Mouse (Mus musculus) frontal cortex, postnatal 25 days (tissue): ENCODE data around the gene Pitpnm2.
A peak's percentile ranks its signal among the peaks of the same experiment; 100 is the strongest.
"Not testable (repeated sequence)": the region's sequence is repeated elsewhere in the genome, so short reads cannot be mapped to it uniquely, and the experiment has no call there.

Experiments used
- DNase-seq, 2 experiments: peaks; one replicate each; pipeline ENCODE4 v3.0.0; 2022; ENCODE audit warnings: low spot score in 2 of 2

Pitpnm2 gene

DNA sequence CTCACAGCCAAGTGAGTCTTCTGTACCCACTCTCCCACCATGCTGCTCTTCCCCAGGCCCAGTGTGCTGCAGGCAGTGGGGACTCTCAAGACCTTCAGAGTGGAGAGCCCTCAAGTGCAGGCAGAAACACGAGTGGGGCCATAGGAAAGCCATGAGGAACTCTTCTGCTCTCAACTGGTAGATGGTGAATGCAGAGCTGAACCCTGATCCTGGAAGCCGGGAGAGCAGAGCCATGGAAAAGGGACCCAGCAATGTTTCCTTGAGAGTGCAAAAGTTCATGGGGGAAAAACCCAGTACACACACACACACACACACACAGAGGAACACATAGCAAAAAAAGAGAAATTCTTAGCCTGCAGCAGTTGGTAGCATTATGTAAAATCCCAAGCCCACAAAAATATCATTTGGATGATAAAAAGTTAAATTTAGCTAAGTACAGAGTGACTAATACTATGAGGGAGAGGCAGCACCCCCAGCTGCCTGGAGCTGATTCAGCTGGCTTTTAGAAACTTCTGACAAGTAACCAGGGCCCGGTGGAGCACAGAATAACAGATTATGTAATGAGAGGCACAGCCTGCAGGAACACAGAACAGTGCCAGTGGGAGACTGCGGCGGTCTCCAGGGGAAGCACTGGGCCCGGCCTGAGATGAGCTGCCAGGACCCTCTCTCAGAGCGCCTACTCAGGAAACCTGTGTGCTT lies 28.4 kb downstream of the Pitpnm2 start:
- peak; percentile 63 to 68 for DNase-seq

DNA sequence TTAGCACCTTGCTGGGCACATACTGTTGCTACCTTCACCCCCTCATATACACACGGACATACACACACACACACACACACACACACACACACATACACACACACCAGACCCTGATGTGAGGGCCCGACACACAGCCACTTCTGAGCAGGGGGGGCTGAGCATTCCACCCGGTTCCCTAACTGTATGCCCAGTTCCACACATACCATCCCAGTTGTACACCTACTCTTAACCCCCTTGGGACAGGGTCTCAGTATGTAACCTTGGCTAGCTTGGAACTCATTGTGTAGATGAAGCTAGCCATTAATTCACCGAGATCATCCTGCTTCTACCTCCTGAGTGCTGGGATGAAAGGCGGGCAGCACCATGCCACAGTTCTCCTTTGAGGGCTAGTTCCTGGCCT lies 29.0 kb downstream of the Pitpnm2 start:
- no peak for DNase-seq

- no peak for DNase-seq
Observed at GRCm38 (mm10) chr5:124219431-124219830, 30.1 kb downstream of the Pitpnm2 start.

DNA sequence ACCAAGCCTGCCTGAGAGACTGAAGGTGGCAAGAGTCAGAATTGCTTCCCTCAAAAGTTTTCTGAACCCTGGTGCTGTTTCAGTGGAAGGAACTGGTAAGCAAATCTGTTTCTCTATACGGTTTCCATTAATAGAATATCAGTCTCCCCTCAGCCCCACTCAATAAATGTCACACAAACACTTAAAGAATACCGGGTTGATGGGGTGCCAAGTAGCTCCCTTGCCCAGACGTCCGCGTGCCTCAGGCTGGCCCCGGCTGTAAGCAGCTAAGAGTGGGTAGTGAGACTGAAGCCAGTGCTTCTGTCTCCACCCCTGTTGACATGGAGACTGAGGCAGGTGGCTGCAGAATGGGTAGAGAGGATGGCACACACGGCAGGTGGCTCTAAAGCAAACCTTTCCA lies 30.6 kb downstream of the Pitpnm2 start:
- DNase-seq, result no peak

DNA sequence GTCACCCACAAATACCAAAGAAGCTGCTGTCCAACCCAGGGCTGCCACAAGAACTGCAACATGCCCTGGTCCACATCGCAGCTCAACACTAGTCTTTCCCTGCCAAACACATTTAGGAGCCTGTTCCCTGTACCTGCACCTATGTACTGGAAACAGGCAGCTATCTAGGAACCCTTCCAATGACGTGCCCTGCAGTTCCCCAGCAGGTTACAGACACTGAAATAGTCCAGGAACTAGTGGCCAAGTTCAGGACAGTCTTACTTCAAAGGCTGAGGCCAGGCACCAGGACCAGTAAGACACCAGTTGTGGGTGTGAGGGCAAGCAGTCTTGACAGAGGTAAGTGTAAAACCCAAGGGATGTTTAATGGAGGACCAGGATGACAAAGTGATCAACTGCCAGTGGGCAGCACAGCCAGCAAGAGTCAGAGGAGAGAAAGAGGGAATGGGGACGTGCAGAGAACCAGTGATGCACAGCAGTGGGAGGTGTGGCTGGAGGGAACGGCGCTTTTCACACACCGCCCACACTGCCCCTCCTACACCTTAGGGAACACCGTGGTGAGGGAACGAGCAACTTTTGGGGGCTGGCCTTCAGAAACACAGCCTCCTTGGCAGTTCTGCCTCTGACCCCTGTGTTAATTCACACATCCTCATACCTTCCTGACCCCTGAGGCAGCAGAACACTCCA lies 31.9 kb downstream of the Pitpnm2 start:
- DNase-seq, result peak in 1 of 2 experiments; percentile 64

DNA sequence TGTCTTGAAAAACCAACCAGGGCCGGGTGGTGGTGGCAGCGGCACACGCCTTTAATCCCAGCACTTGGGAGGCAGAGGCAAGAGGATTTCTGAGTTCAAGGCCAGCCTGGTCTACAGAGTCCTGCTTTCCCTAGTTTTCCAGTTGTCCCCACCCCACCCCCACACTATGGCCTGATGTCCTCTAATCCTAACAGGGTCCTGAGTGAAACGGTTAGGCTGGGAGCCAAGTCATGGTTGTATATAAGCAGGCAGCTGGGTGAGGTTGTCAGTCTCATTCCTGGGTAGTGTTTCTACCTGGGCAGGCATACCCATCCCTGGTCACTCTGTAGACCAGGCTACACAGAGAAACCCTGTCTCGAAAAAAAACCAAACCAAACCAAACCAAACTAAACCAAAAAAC lies 32.5 kb downstream of the Pitpnm2 start:
- not testable (repeated sequence) for DNase-seq

GRCm38 (mm10) chr5:124216403-124216802 lies 33.2 kb downstream of the Pitpnm2 start:
- no peak for DNase-seq

DNA sequence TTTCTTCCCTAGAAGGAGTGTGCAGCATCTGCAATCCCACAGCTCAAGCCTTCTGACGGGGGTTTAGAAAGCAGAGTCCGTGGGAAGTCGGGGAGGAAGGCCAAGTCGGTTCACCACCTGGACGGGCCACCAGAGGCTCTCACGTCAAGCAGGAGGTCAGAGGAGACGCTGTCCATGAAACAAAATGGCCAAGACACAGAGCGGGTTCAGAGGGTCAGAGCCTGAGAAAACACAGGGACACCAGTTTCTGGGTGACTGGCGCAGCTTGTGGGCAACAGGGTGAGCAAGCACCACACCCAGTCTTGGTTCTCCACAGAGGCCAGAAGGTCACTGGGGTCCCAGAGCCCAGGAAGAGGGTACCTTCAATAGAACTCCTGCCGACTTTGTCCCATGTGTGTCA lies 33.9 kb downstream of the Pitpnm2 start:
- DNase-seq, result no peak

- no peak for DNase-seq
Observed at GRCm38 (mm10) chr5:124214516-124215145, 34.9 kb downstream of the Pitpnm2 start.

DNA sequence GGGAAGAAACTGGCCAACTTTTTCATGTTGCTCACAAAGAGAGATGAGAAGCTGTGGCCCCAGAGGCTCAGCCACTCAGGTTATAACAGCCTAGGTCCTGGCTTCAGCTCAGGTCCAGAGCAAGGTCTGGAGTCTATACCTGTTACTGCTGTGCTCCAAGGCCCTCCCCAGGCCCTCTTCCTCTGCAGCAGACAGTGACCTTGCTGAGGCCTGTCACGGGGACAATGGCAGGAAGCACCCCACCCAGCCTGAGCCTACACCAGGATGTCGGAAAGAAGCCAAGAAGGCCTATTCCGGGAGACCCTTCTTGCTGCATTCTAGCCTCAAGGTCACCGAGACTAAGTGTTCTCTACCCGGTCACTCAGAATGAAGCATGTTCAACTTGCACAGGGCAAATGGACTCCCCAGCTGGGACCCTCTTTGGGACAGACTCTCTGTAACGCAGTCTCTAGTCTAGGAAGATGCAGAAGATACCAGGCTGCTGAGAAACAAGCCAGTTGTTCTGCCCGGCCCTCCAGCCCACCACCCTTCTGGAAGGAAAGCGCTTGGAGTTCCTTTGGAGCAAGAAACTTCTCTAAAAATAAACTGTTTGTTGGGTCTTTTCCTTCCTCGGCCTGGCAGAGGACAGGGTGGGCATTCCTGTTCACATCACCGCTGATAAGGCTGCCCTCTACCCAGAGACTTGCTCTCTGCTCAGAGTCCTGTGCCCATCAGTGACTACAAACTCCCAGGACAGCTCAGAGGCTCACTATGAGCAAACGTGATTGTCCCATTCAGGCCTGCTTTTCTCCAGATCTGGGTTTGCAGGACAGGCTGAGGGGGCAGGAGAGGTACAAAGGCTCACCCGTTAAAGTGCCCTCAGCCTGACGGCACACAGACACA lies 35.7 kb downstream of the Pitpnm2 start:
- no peak for DNase-seq

- DNase-seq, result no peak
Observed at GRCm38 (mm10) chr5:124211669-124212068, 37.9 kb downstream of the Pitpnm2 start.

DNA sequence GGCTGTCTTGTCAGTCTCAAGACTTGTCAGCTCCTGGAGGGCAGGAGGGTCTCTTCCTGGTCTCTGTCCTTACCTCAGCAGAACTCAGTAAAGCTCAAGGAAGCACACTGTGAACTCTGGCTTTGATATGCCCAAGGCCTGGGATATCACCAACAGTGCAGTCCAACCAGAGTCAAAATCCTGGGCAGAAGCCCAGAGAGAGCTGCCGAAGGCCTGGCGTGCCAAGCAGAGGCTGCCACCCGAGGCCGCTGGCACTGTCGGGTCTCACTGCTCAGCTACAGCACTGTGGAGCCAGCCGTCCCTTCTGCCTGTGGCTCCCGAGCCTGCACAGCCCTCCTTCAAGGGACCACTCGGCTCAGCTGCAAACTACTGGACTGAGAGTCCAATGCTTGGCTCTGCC lies 38.3 kb downstream of the Pitpnm2 start:
- no peak for DNase-seq

DNA sequence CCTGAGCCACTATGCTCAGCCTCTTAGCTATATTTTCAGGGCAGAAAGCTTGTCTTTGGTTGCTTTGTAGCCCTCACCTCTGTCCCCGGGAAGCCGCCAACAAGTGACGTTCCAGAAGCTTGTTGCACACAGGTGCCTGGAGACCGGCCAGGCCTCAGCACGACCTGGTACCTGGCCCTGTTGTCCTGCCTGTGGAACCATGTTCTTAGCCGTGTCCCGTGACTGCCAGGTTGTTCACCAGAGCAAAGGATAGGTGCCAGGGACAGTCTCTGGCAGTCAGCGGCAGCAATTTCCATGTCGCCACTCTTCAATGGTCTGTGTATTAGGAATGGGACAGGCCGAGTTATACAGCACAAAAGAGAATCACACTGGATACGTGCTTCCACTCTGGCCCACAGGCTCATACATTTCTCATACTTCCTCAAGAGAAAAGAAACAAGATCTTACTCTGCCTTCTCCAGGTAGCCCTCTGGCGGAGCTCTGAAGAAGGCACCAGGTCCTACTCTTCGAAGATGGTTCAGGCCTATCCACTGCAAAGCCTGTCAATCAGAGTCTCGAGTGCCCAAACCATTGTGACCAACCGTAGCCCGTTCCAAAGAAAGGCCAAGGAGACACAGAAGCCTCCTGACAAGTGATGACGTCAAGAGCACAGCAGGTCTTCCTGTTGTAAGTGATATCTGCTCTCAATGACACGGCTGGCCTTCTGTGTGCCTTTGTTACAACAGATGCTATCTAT lies 39.1 kb downstream of the Pitpnm2 start:
- no peak for DNase-seq

- no peak for DNase-seq
Observed at GRCm38 (mm10) chr5:124209850-124210249, 39.7 kb downstream of the Pitpnm2 start.

- DNase-seq, result no peak
Observed at GRCm38 (mm10) chr5:124208030-124208429, 41.5 kb downstream of the Pitpnm2 start.

DNA sequence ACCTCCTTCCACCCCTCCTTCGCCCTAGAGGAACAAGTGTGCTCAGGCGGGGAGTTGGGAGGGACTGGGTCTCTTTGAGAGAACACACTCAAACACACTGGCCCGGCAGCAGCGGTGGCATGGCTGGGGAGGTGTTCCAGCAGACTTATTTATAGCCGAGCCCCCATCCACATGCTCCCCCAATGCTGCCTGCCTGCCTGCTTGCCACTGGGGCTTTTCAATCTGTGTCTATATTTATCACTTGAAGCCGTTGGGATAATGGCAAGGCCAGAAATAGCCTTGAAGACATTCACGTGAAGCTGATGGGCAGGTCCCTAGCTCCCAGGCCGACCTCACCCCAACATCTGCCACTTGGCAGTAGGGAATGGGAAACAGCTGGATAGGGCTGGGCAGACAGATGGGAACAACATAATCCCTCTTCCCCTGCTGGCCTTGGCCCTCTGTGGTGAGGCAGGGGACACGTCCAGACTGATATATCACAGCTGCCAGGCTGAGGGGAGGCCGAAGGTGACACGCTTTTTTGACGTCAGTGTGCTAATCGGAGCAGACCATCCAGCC lies 43.0 kb downstream of the Pitpnm2 start:
- no peak for DNase-seq

GRCm38 (mm10) chr5:124205809-124206380 lies 43.7 kb downstream of the Pitpnm2 start:
- DNase-seq, result no peak

GRCm38 (mm10) chr5:124205211-124205610 lies 44.3 kb downstream of the Pitpnm2 start:
- DNase-seq, result no peak

GRCm38 (mm10) chr5:124204127-124204794 lies 45.3 kb downstream of the Pitpnm2 start:
- DNase-seq, result no peak

- no peak for DNase-seq
Observed at GRCm38 (mm10) chr5:124203251-124203650, 46.3 kb downstream of the Pitpnm2 start.
